Mouse (Mus musculus) G1E (cell line): Measurements from ENCODE around the gene B9d2. TPM values are rescaled to one million over a fixed set of nuclear protein-coding genes. Genes with fewer than 3 reads are reported as not detected.
A peak's percentile ranks its signal among the peaks of the same experiment; 100 is the strongest.

Experiments
- ATAC-seq: 2 replicates; pipeline ENCODE4 v1.8.0; 2016; ENCODE audit warnings: mild to moderate bottlenecking; ENCODE audit not compliant: insufficient number of reproducible peaks, poor library complexity, low FRiP score, severe bottlenecking; ENCODE audit errors: extremely low read depth
- DNase-seq: peaks from one replicate; pipeline ENCODE4 v3.0.0; 2012; ENCODE audit warnings: low spot score
- H3K27me3 ChIP-seq: 2 replicates; pipeline ENCODE4 v1.6.1; 2012; ENCODE audit warnings: mild to moderate bottlenecking, low read length, inconsistent platforms; ENCODE audit not compliant: insufficient read depth
- H3K36me3 ChIP-seq: replicated peaks from 2 replicates; pipeline ENCODE3; 2012; ENCODE audit warnings: mild to moderate bottlenecking, inconsistent platforms
- H3K4me1 ChIP-seq: 2 replicates; pipeline ENCODE4 v1.6.1; 2012; ENCODE audit warnings: low read depth, low read length, inconsistent platforms, mixed read lengths; ENCODE audit not compliant: insufficient read depth
- H3K4me3 ChIP-seq: 2 replicates; pipeline ENCODE4 v1.5.1; 2012; ENCODE audit warnings: low read depth, mild to moderate bottlenecking, inconsistent platforms, low read length, moderate library complexity, mixed read lengths
- H3K9me3 ChIP-seq: replicated peaks from 2 replicates; pipeline ENCODE4 v1.6.1; 2012; ENCODE audit warnings: inconsistent platforms
- CTCF ChIP-seq: IDR thresholded peaks from 2 replicates; pipeline ENCODE4 v1.5.1; 2012; ENCODE audit warnings: low read depth, low read length, inconsistent platforms, mixed read lengths
- GATA1 ChIP-seq: IDR thresholded peaks from 2 replicates; pipeline ENCODE4 v1.6.1; 2012; ENCODE audit warnings: borderline replicate concordance, low read length, inconsistent platforms, mixed read lengths
- GATA2 ChIP-seq: IDR thresholded peaks from 2 replicates; pipeline ENCODE4 v1.6.1; 2012; ENCODE audit warnings: low read depth, low read length, inconsistent platforms, borderline replicate concordance
- POLR2AphosphoS5 ChIP-seq: IDR thresholded peaks from 2 replicates; pipeline ENCODE4 v1.6.1; 2012; ENCODE audit warnings: low read depth, low read length, inconsistent platforms; ENCODE audit not compliant: insufficient replicate concordance
- TAL1 ChIP-seq: conservative IDR thresholded peaks from 2 replicates; pipeline ENCODE4 v1.6.1; 2012; ENCODE audit warnings: low read depth, low read length, inconsistent platforms, mixed read lengths
- polyA plus RNA-seq: library from polyadenylated mRNA; stranded (reverse); fragments of >175 nt; gene quantifications from 2 replicates; pipeline ENCODE4 v1.2.3, GENCODE M21; 2012
- total RNA-seq, 2 experiments: library from RNA; stranded (forward) in 1 of 2; stranded (reverse) in 1 of 2; fragments of 200-1000 nt in 1 of 2; fragments of >200 nt in 1 of 2; fragmentation: Nextera tagmentation in 1 of 2; gene quantifications; 2 replicates each; pipeline ENCODE4 v1.2.3; 2014 to 2017

Gene B9d2
- total and polyA plus RNA-seq, 3 experiments, result 26.3 to 131 (median 49.8) TPM

DNA sequence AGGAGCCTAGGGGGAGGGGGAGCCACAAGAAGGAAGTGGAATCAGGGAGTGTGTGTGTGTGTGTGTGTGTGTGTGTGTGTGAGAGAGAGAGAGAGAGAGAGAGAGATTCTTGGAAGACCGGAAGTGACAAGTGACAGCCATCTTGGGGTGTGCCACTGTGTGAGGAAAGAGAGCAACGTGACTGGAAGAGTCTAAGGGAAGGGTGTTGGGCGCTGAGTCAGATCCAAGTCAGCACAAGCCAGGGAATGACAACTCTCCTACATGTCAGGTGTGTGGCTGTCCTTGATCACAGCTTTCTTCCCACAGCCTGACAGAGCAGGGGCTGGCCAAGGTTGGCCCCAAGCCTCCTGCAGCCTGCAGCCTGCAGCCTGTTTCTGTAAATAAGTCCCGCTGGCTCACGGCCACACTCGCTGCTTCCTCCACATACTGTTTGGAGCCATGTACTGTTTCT lies 25.2 kb downstream of the B9d2 start:
- DNase-seq (no peak), ATAC-seq (no peak)
- peaks cover 97% of the 10 kb centered on the region for H3K36me3 ChIP-seq
- H3K4me1 ChIP-seq, result peaks cover 73% of the 10 kb centered on the region
- TF ChIP-seq GATA1, result no peak
- TF ChIP-seq TAL1, result no peak
- TF ChIP-seq POLR2AphosphoS5, result 0 out of 2 replicates have a peak, but pooled peaks have one; percentile 59
- no peak for TF ChIP-seq CTCF
- TF ChIP-seq GATA2, result no peak
- peaks cover 13% of the 10 kb centered on the region for H3K9me3 ChIP-seq
- H3K27me3 ChIP-seq, result no peaks in the 10 kb centered on the region
- H3K4me3 ChIP-seq, result peak overlapping the region; percentile 52; the same call in 1 of the 2 replicates

DNA sequence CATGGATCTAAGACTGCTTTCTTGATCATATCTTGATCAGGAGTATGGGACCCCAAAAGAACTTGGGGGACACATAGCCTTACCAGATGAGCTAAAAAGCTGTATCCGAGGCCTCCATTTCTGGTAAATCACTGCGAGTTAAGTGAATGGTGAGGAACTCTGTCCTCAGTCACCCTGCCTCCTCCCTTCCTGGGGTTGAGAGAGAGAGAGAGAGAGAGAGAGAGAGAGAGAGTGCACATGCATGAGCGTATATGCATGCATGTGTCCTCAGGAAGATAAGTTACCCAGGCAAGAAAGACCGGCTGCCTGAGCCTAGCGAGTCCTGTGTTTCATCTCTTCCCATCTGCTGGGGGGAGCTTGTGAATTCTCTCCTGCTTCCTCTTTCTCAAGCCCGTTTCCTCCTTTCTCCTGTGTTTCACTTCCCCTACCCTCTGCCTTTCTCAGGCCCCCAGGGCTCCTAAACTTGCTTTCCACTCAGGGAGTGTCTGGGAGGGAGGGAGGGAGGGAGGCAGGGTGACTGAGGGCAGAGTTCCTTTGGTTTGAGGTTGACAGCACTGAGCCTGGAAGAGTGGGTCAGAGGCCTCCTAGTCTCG lies 26.1 kb downstream of the B9d2 start:
- DNase-seq, result no peak
- Histone ChIP-seq H3K27me3 (no peaks in the 10 kb centered on the region), H3K9me3 (peaks cover 4% of the 10 kb centered on the region), H3K4me1 (peaks cover 81% of the 10 kb centered on the region), H3K36me3 (peaks cover 97% of the 10 kb centered on the region), H3K4me3 (no peak overlapping the region)
- TF ChIP-seq POLR2AphosphoS5, result 0 out of 2 replicates have a peak, but pooled peaks have one; percentile 10
- TF ChIP-seq GATA2, result no peak
- ATAC-seq, result no peak

DNA sequence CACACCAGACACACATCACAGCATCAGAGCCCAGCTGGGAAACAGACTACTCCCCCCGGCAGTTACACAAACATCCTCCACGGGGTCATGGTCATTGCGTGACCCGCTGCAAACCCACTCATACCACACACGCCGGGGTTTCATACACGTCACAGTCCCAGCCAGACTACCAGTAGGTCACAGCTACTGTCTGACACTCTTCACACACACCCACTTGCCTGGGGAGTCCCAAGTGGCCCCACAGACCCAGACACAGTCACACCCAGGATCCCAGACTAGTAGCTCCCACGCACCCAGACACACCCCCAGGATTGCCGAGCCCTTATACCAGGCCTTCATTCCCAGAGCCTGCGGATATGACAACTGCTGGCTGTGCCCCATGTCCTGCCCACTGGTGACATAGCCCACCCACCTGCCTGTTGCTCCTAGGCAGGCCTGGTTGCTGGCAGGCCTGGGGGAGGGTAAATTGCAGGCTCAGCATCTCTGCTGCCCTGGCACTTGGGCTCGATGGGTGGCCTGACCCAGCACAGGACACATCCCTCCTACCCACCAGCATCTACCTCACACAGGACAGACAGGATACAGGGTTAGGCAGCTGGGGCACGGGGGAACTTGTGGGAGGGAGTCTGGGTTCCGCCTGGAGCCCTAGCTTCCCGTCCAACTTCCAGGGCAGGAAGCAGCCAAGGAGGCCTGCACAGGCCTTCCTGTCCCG lies 27.2 kb downstream of the B9d2 start:
- ATAC-seq (no peak), DNase-seq (no peak)
- TF ChIP-seq POLR2AphosphoS5 (peak; percentile 47), CTCF (no peak), GATA1 (no peak), GATA2 (no peak)
- H3K36me3 ChIP-seq, result peaks cover 98% of the 10 kb centered on the region
- H3K4me1 ChIP-seq, result peaks cover 90% of the 10 kb centered on the region
- no peaks in the 10 kb centered on the region for H3K9me3 ChIP-seq
- peak overlapping the region; percentile 5; the same call in 1 of the 2 replicates for H3K4me3 ChIP-seq
- H3K27me3 ChIP-seq, result no peaks in the 10 kb centered on the region

DNA sequence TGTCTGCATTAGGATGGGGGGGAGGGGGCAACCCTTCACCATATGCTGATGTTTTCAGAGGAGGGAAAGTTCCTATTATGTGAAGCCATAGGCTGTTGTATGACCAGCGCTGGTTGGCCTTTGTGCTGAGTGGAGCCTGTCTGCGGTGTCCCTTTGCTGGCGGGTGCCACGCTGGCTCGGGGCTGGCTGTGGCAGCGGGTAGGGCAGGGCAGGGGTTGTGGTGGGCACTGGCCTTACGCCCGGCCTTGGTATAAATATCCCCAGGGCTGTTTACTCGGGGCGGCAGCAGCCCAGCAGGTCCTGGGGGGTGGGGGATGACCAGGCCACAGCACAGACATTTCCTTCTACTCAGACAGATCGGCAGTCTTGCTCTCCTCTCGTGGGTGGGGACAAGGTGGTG lies 29.4 kb downstream of the B9d2 start:
- no peaks in the 10 kb centered on the region for H3K9me3 ChIP-seq
- H3K4me1 ChIP-seq, result peaks cover 89% of the 10 kb centered on the region

DNA sequence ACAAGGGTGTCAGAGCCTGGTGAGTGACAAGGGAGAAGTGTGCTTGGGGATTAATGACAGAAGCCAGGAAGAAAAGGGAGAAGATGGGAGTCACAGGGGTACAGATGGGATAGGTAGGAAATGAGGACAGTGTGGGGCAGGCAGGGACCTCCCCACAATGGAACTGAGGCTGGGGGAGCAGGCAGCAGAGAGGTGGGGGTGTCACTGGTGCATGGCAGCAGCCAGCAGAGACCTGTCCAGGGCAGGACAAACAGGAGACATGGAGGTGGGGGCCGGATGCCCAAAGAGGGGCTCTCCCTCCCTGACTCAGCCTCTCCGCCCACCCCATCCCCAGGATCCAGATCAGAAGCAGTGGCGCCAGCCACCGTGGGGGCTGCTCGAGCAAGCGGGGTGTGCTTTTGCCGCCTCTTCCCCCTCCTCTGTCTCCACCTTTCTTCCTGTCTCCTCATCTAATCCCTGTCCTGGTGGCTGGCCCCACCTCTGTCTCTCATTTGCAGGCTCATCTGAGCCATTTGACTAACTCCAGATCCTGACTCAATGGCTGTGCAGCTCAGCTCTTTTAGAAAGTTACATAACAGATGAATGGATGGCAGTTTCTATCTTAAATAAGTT lies 30.0 kb downstream of the B9d2 start:
- TF ChIP-seq TAL1, result no peak
- TF ChIP-seq POLR2AphosphoS5, result 0 out of 2 replicates have a peak, but pooled peaks have one; percentile 47
- H3K36me3 ChIP-seq, result peaks cover 100% of the 10 kb centered on the region
- no peaks in the 10 kb centered on the region for H3K9me3 ChIP-seq
- peaks cover 88% of the 10 kb centered on the region for H3K4me1 ChIP-seq
- DNase-seq (no peak), ATAC-seq (no peak)
- H3K27me3 ChIP-seq, result no peaks in the 10 kb centered on the region
- H3K4me3 ChIP-seq, result peak overlapping the region; percentile 20; the same call in 1 of the 2 replicates

More for the DNA sequence above, 29.4 kb downstream of the B9d2 start:
- DNase-seq (no peak), ATAC-seq (no peak)
- Histone ChIP-seq H3K27me3 (no peaks in the 10 kb centered on the region), H3K36me3 (peaks cover 100% of the 10 kb centered on the region), H3K4me3 (no peak overlapping the region; the same call in 1 of the 2 replicates)
- TF ChIP-seq TAL1, result no peak
- TF ChIP-seq POLR2AphosphoS5, result no peak
- TF ChIP-seq CTCF, result no peak
- no peak for TF ChIP-seq GATA1
- no peak for TF ChIP-seq GATA2

DNA sequence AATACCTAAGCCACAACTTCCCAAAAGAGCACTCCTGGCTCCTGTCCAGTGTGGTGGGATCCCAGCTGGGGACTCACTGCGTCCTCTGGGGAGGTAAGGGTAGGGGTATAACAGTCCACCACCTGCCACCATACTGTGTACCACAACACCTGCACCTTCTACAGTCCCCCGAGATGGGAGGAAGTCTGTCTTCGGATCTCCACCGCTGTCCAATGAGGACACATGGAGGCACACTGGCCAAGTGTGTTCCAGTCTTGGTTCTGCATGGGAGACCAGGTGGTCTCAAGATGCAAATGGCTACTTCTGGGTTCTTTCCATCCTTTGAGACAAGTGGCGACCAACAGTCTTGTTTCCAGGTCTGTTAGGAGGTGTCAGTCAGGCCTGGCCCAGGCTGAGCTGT lies 30.6 kb downstream of the B9d2 start:
- DNase-seq, result no peak
- Histone ChIP-seq H3K4me1 (peaks cover 88% of the 10 kb centered on the region), H3K9me3 (no peaks in the 10 kb centered on the region), H3K27me3 (no peaks in the 10 kb centered on the region), H3K4me3 (no peak overlapping the region), H3K36me3 (peaks cover 100% of the 10 kb centered on the region)
- TF ChIP-seq POLR2AphosphoS5 (no peak), GATA2 (no peak), TAL1 (no peak), CTCF (no peak), GATA1 (no peak)
- ATAC-seq, result no peak
